ENCODE assay signal across 9 mouse cellular contexts in the genomic region with DNA sequence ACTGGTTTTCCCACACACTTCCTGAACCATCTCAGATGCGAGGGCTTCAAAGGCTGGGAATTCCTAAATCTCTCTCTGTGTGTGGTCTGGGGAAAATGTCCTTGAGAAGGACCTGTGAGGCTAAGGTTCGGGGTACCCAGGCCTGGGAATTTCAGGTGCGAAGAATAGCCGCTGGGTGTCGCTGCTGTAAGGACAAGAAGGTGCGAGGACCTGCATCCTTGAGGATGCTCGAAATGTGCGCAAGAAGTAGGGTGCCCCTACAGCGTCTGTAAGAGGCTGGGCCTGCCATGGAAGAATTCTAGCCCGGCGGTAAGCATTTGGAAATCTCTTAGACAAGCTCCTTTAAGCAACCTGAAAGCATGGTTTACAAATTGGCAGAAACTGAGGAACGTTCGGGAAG. TPM values are rescaled to one million over a fixed set of nuclear protein-coding genes. Genes with fewer than 3 reads are reported as not detected.
DNase-seq lines count a peak whose midpoint lies in the region; ATAC-seq and TF ChIP-seq lines count a peak whose summit lies in the region.
"Had no signal": no experiment of that assay in that cellular context is flagged by ENCODE, and none has a peak within 500 bp of the region (broad histone marks: within the 10 kb centered on the region; RNA-seq: fewer than 3 reads in every experiment).

No protein-coding gene starts in this region.

- no peak overlapping the region for H3K27ac ChIP-seq in heart, embryonic 13.5 days (replicated peaks)
- no peak overlapping the region for H3K27ac ChIP-seq in heart, embryonic 11.5 days (ENCODE audit: low read depth, low read length)
- no peak overlapping the region for H3K27ac ChIP-seq in ES-E14 (ENCODE audit: insufficient read depth, low read depth, low read length, poor library complexity, severe bottlenecking)
- no peak overlapping the region for H3K27ac ChIP-seq in embryonic fibroblast, embryonic 13.5 days (ENCODE audit: insufficient read depth, low read length)
- H3K27ac ChIP-seq in kidney, adult 2 months (ENCODE audit: insufficient read depth, low read depth, low read length), result no peak overlapping the region
- no peak overlapping the region for H3K27ac ChIP-seq in stomach, embryonic 15.5 days

- peak; percentile 69 for DNase-seq in ES-E14 (ENCODE audit: low read depth, low spot score)
- DNase-seq in kidney, adult 2 months, result peak; percentile 33
- peak; percentile 69 for DNase-seq in mesoderm, embryonic 11.5 days (ENCODE audit: low read depth, low spot score)
- DNase-seq in ovary, postnatal 14 days (ENCODE audit: low spot score), result no peak

- H3K9ac ChIP-seq in heart, embryonic 13.5 days, result no peak overlapping the region
- no peak overlapping the region for H3K9ac ChIP-seq in heart, embryonic 11.5 days (ENCODE audit: low read depth, low read length)
- no peak overlapping the region for H3K9ac ChIP-seq in ES-E14 (ENCODE audit: insufficient read depth, low read depth, low read length, poor library complexity, severe bottlenecking)
- H3K9ac ChIP-seq in stomach, embryonic 15.5 days, result no peak overlapping the region

- H3K4me2 ChIP-seq in heart, embryonic 13.5 days, result peak overlapping the region; percentile 56; the same call in 1 of the 2 replicates
- H3K4me2 ChIP-seq in heart, embryonic 11.5 days, result no peak overlapping the region
- H3K4me2 ChIP-seq in stomach, embryonic 15.5 days, result 0 out of 2 replicates have a peak overlapping the region, but pooled peaks have one; percentile 19

- no peak overlapping the region for H3K4me3 ChIP-seq in heart, embryonic 13.5 days
- no peak overlapping the region for H3K4me3 ChIP-seq in heart, embryonic 11.5 days (ENCODE audit: low read depth, low read length)
- H3K4me3 ChIP-seq in ES-E14 (ENCODE audit: insufficient read depth in 1 of 2, low read depth in 1 of 2, low read length in 2 of 2, poor library complexity in 1 of 2, severe bottlenecking in 1 of 2), result no peak overlapping the region
- no peak overlapping the region for H3K4me3 ChIP-seq in embryonic fibroblast, embryonic 13.5 days (ENCODE audit: insufficient read depth, low read length)
- no peak overlapping the region for H3K4me3 ChIP-seq in kidney, adult 2 months (ENCODE audit: insufficient read depth, low read depth, low read length)
- no peak overlapping the region for H3K4me3 ChIP-seq in stomach, embryonic 15.5 days (replicated peaks)

- in situ Hi-C loops in ES-E14 (cut with MboI; ENCODE audit: low sequenced_read_pairs in 2 of 2, unreplicated experiment in 2 of 2), result no loop called here

- H3K4me1 ChIP-seq in heart, embryonic 13.5 days, result peaks cover 6% of the 10 kb centered on the region
- no peaks in the 10 kb centered on the region for H3K4me1 ChIP-seq in heart, embryonic 11.5 days (ENCODE audit: control insufficient read depth, insufficient read depth, low read length)
- peaks cover 0 to 2% of the 10 kb centered on the region in 2 experiments; a peak in 1 of 4 replicates for H3K4me1 ChIP-seq in ES-E14 (ENCODE audit: control insufficient read depth in 2 of 2, insufficient read depth in 2 of 2, low read length in 2 of 2, poor library complexity in 1 of 2)
- no peaks in the 10 kb centered on the region for H3K4me1 ChIP-seq in embryonic fibroblast, embryonic 13.5 days (ENCODE audit: control insufficient read depth, insufficient read depth, low read length)
- no peaks in the 10 kb centered on the region for H3K4me1 ChIP-seq in kidney, adult 2 months (ENCODE audit: control insufficient read depth, insufficient read depth, low read length)
- no peaks in the 10 kb centered on the region for H3K4me1 ChIP-seq in stomach, embryonic 15.5 days

- ATAC-seq in heart, embryonic 13.5 days (ENCODE audit: extremely low read depth, insufficient number of reproducible peaks, low FRiP score, low TSS enrichment), result no peak
- no peak for ATAC-seq in heart, embryonic 11.5 days (replicated peaks; ENCODE audit: insufficient number of reproducible peaks, low FRiP score, low TSS enrichment)
- no peak for ATAC-seq in stomach, embryonic 15.5 days (ENCODE audit: insufficient read depth, low FRiP score, low read depth)

- peak; percentile 38; the same call in 1 of the 2 replicates for TF ChIP-seq CTCF in embryonic fibroblast, embryonic 13.5 days (IDR thresholded peaks at IDR 0.05; ENCODE audit: borderline replicate concordance, insufficient read depth, low read length)
- TF ChIP-seq CTCF in kidney, adult 2 months (conservative IDR thresholded peaks at IDR 0.05; ENCODE audit: insufficient read depth, insufficient read length, low read depth, low read length), result peak; percentile 56

- H3K9me3 ChIP-seq in heart, embryonic 13.5 days, result no peaks in the 10 kb centered on the region
- no peaks in the 10 kb centered on the region for H3K9me3 ChIP-seq in heart, embryonic 11.5 days (replicated peaks; ENCODE audit: control insufficient read depth, low read length)
- no peaks in the 10 kb centered on the region for H3K9me3 ChIP-seq in ES-E14 (ENCODE audit: control insufficient read depth, insufficient read depth, low read depth, low read length)
- H3K9me3 ChIP-seq in stomach, embryonic 15.5 days, result no peaks in the 10 kb centered on the region

- H3K27me3 ChIP-seq in heart, embryonic 13.5 days (replicated peaks), result peaks cover 67% of the 10 kb centered on the region
- peaks cover 46% of the 10 kb centered on the region for H3K27me3 ChIP-seq in heart, embryonic 11.5 days (ENCODE audit: control insufficient read depth, insufficient read depth, low read length)
- no peaks in the 10 kb centered on the region; the same call in 1 of the 2 replicates for H3K27me3 ChIP-seq in kidney, adult 2 months (replicated peaks; ENCODE audit: control insufficient read depth, insufficient read depth, low read length)
- peaks cover 31% of the 10 kb centered on the region for H3K27me3 ChIP-seq in stomach, embryonic 15.5 days (replicated peaks)

- H3K36me3 ChIP-seq in heart, embryonic 13.5 days, result no peaks in the 10 kb centered on the region
- no peaks in the 10 kb centered on the region for H3K36me3 ChIP-seq in heart, embryonic 11.5 days (ENCODE audit: control insufficient read depth, insufficient read depth, low read length)
- no peaks in the 10 kb centered on the region for H3K36me3 ChIP-seq in ES-E14 (ENCODE audit: control insufficient read depth, insufficient read depth, low read length, poor library complexity, severe bottlenecking)
- H3K36me3 ChIP-seq in kidney, adult 2 months (ENCODE audit: control insufficient read depth, insufficient read depth, low read length), result no peaks in the 10 kb centered on the region
- H3K36me3 ChIP-seq in stomach, embryonic 15.5 days, result no peaks in the 10 kb centered on the region

- WGBS in heart, embryonic 13.5 days, result 3% methylated on average over 13 of the region's 13 CpGs
- WGBS in heart, embryonic 11.5 days (ENCODE audit: insufficient replicate concordance), result 2% methylated on average over 13 of the region's 13 CpGs
- WGBS in kidney, adult 2 months, result 3% methylated on average over 13 of the region's 13 CpGs
- WGBS in stomach, embryonic 15.5 days, result 2% methylated on average over 13 of the region's 13 CpGs

- TF ChIP-seq POLR2A in embryonic fibroblast, embryonic 13.5 days (IDR thresholded peaks at IDR 0.05; ENCODE audit: low read depth, low read length), result no peak
- TF ChIP-seq POLR2A in kidney, adult 2 months (IDR thresholded peaks at IDR 0.05; ENCODE audit: low read depth, low read length), result no peak

TF ChIP-seq in ES-E14, 5 proteins besides CTCF, POLR2A, EP300 and RAD21:
- TF ChIP-seq ZNF384 (IDR thresholded peaks at IDR 0.05; ENCODE audit: low read depth, low read length), result no peak
- no peak for TF ChIP-seq CHD2 (IDR thresholded peaks at IDR 0.05; ENCODE audit: low read depth, low read length)
- TF ChIP-seq MAFK (IDR thresholded peaks at IDR 0.05; ENCODE audit: insufficient read depth, low read depth, low read length), result no peak
- TF ChIP-seq ZC3H11A (IDR thresholded peaks at IDR 0.05; ENCODE audit: borderline replicate concordance, low read depth, low read length), result no peak

RNA-seq across cellular contexts. Expression of gene T2, which starts 32.7 kb away (rescaled TPM):
- 0.83 and 1.3 TPM in 2 replicates for polyA plus RNA-seq in heart, embryonic 13.5 days (2015; fragmentation: Nextera tagmentation; extraction: Ambion mirVana)
- polyA plus RNA-seq in heart, embryonic 11.5 days (2014; fragmentation: Nextera tagmentation; extraction: Ambion mirVana), result 0.73 and 0.79 TPM in 2 replicates
- total RNA-seq in ES-E14 (2012; rRNA removed), result 0.18 TPM in 1 of 2 replicates, not detected in the other
- polyA plus RNA-seq in embryonic fibroblast, embryonic 13.5 days (2011; ENCODE audit: insufficient read length, low read depth, missing spikeins), result not detected in 2 replicates
- 0.06 TPM in 1 of 2 replicates, not detected in the other for polyA plus RNA-seq in kidney, adult 2 months (2012; rRNA removed)
- polyA plus RNA-seq in stomach, embryonic 15.5 days (2015; fragmentation: Nextera tagmentation; extraction: Ambion mirVana), result 0.48 and 0.49 TPM in 2 replicates

RNA-seq across cellular contexts. Expression of gene T, which starts 45.8 kb away (rescaled TPM):
- 0.09 and 0.18 TPM in 2 replicates for polyA plus RNA-seq in heart, embryonic 13.5 days (2015; fragmentation: Nextera tagmentation; extraction: Ambion mirVana)
- 0.24 and 0.31 TPM in 2 replicates for polyA plus RNA-seq in heart, embryonic 11.5 days (2014; fragmentation: Nextera tagmentation; extraction: Ambion mirVana)
- 1.7 and 3.5 TPM in 2 replicates for total RNA-seq in ES-E14 (2012; rRNA removed)
- polyA plus RNA-seq in embryonic fibroblast, embryonic 13.5 days (2011; ENCODE audit: insufficient read length, low read depth, missing spikeins), result not detected in 2 replicates
- not detected in 2 replicates for polyA plus RNA-seq in kidney, adult 2 months (2012; rRNA removed)
- 0.54 and 0.76 TPM in 2 replicates for polyA plus RNA-seq in stomach, embryonic 15.5 days (2015; fragmentation: Nextera tagmentation; extraction: Ambion mirVana)
- polyA plus RNA-seq: large intestine, adult 2 months had no signal

RNA-seq across cellular contexts. Expression of gene Prr18, which starts 51.2 kb away (rescaled TPM):
- 0.13 and 0.25 TPM in 2 replicates for polyA plus RNA-seq in heart, embryonic 13.5 days (2015; fragmentation: Nextera tagmentation; extraction: Ambion mirVana)
- polyA plus RNA-seq in heart, embryonic 11.5 days (2014; fragmentation: Nextera tagmentation; extraction: Ambion mirVana), result 0.39 TPM in 1 of 2 replicates, not detected in the other
- 0.37 and 0.45 TPM in 2 replicates for total RNA-seq in ES-E14 (2012; rRNA removed)
- polyA plus RNA-seq in embryonic fibroblast, embryonic 13.5 days (2011; ENCODE audit: insufficient read length, low read depth, missing spikeins), result not detected in 2 replicates
- polyA plus RNA-seq in kidney, adult 2 months (2012; rRNA removed), result 0.05 and 0.14 TPM in 2 replicates
- 0.55 and 0.57 TPM in 2 replicates for polyA plus RNA-seq in stomach, embryonic 15.5 days (2015; fragmentation: Nextera tagmentation; extraction: Ambion mirVana)
